Mouse (Mus musculus) neural tube, embryonic 13.5 days (tissue): ENCODE results near the gene Cacna2d2. TPM values are rescaled to one million over a fixed set of nuclear protein-coding genes. Genes with fewer than 3 reads are reported as not detected.
A peak's percentile ranks its signal among the peaks of the same experiment; 100 is the strongest.

Experiments used
- ATAC-seq: fragments of 200-750 bp; cut with Nextera tagmentation; 2 replicates; pipeline ENCODE4 v1.8.0; 2017; ENCODE audit warnings: low read depth, mild to moderate bottlenecking, moderate TSS enrichment, moderate library complexity
- H3K27ac ChIP-seq: fragments of 300-500 bp; sonication (generic); replicated peaks from 2 replicates; pipeline ENCODE4 v1.5.1; 2015; ENCODE audit warnings: moderate library complexity, mild to moderate bottlenecking, inconsistent platforms
- H3K27me3 ChIP-seq: fragments of 300-500 bp; sonication (generic); 2 replicates; pipeline ENCODE4 v1.6.1; 2015; ENCODE audit warnings: mild to moderate bottlenecking, inconsistent platforms
- H3K36me3 ChIP-seq: fragments of 300-500 bp; sonication (generic); 2 replicates; pipeline ENCODE4 v1.6.1; 2015; ENCODE audit warnings: mild to moderate bottlenecking, inconsistent platforms
- H3K4me1 ChIP-seq: fragments of 300-500 bp; sonication (generic); replicated peaks from 2 replicates; pipeline ENCODE4 v1.6.1; 2015; ENCODE audit warnings: inconsistent platforms
- H3K4me2 ChIP-seq: fragments of 300-500 bp; sonication (generic); 2 replicates; pipeline ENCODE4 v1.6.1; 2015; ENCODE audit warnings: inconsistent platforms, mild to moderate bottlenecking, moderate library complexity
- H3K4me3 ChIP-seq: fragments of 300-500 bp; sonication (generic); 2 replicates; pipeline ENCODE4 v1.5.1; 2015; ENCODE audit warnings: mild to moderate bottlenecking, inconsistent platforms
- H3K9ac ChIP-seq: fragments of 300-500 bp; sonication (generic); 2 replicates; pipeline ENCODE4 v1.6.1; 2015; ENCODE audit warnings: moderate library complexity, mild to moderate bottlenecking, inconsistent platforms
- H3K9me3 ChIP-seq: fragments of 300-500 bp; sonication (generic); 2 replicates; pipeline ENCODE4 v1.6.1; 2016; ENCODE audit warnings: inconsistent platforms
- WGBS: fragments of 180-500 bp; shearing (Covaris S2); methylation state at CpG from one replicate; pipeline ENCODE4 v1.1.7; 2015; 5-methylcytosine and 5-hydroxymethylcytosine counted together
- polyA plus RNA-seq: library from polyadenylated mRNA; unstranded; fragments of >200 nt; fragmentation: Nextera tagmentation; extraction: Ambion mirVana; gene quantifications from 2 replicates; pipeline ENCODE4 v1.2.1, GENCODE M21; 2015

The Cacna2d2 gene
- polyA plus RNA-seq, 1 experiment from 2014 or later, result 8.6 TPM

DNA sequence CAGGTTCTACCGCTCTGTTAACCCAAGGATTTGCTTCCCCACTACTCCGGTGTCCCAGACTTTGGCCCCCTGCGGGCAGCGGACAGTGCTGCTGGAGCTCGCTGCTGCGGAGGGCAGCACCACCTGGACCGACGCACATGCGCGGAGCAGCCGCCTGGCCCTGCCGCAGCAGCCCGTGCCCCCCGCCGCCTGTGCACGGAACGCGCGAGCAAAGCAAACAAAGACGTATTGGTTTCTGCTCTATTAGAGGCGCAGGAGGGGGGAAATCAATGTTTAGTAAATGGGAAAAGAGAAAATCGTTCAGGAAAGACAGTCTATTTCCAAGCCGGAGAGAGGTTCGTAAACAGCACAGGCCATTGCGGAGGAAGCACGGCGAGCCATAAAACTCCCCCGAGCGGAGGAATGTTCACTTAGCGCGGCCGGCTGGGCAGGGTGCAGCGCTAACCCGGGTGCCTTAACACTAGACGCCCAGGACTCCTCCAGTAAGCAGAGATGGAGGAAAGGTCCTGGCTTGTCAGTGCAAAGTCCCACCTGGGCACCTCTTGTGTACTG is 21.4 kb upstream of the Cacna2d2 start:
- ATAC-seq, result peak; percentile 72
- Histone ChIP-seq H3K4me2 (peak overlapping the region; percentile 60), H3K4me1 (peaks cover 51% of the 10 kb centered on the region), H3K4me3 (peak overlapping the region; percentile 36), H3K27me3 (peaks cover 63% of the 10 kb centered on the region), H3K9me3 (no peaks in the 10 kb centered on the region), H3K36me3 (no peaks in the 10 kb centered on the region), H3K27ac (peak overlapping the region; percentile 93), H3K9ac (peak overlapping the region; percentile 69)
- WGBS, result under 1% methylated on average over 35 of the region's 35 CpGs

DNA sequence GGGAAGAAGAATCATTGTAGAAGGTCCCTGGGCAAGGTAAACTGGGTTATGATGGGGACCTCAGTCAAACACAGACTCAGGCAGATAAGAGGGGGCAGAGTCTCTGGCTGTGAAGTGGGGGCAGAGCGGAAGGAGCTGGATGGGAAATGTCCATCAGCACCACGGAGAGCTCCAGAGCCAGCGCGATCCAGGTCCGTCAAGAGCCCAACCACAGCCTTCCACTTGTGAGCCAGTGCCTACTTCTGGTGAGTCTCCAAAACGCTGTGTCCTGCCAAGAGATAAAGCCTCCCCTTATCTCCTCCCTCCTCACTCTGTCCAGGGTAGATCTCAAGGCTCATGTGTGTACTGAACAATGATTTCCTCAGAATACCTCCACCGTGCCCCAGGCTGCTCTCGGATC is 17.7 kb upstream of the Cacna2d2 start:
- 8% methylated on average over 8 of the region's 8 CpGs for WGBS
- no peak overlapping the region for H3K27ac ChIP-seq
- no peak overlapping the region for H3K4me2 ChIP-seq
- no peak for ATAC-seq
- no peaks in the 10 kb centered on the region for H3K9me3 ChIP-seq
- no peak overlapping the region for H3K9ac ChIP-seq
- H3K27me3 ChIP-seq, result peaks cover 70% of the 10 kb centered on the region
- H3K4me1 ChIP-seq, result peaks cover 57% of the 10 kb centered on the region
- H3K36me3 ChIP-seq, result no peaks in the 10 kb centered on the region
- H3K4me3 ChIP-seq, result no peak overlapping the region

DNA sequence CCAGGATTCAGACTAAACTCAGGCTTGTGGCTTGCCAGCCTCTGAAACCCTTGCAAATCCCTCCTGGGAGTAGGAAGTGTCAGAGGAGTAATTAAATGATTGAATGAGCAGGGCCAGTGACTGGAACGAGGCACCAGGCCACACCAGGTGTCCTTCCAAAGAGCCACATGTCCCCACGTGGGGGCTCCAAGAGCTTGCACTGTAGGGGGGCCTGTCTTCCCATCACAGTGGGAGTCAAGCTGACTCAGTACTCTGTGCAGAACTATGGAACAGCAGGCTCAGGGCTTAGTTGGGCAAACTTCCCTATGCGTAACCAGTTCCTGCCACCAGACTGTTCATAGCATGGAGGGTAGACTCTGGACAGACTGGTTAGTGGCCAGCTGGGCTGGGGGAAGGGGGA is 15.0 kb upstream of the Cacna2d2 start:
- Histone ChIP-seq H3K27me3 (peaks cover 54% of the 10 kb centered on the region), H3K4me2 (no peak overlapping the region), H3K9ac (no peak overlapping the region), H3K4me3 (no peak overlapping the region), H3K9me3 (no peaks in the 10 kb centered on the region), H3K4me1 (peaks cover 47% of the 10 kb centered on the region), H3K36me3 (no peaks in the 10 kb centered on the region), H3K27ac (no peak overlapping the region)
- no peak for ATAC-seq
- WGBS, result 17% methylated on average over 3 of the region's 3 CpGs

GRCm38 (mm10) chr9:107386722-107387121 is 12.7 kb upstream of the Cacna2d2 start:
- no peaks in the 10 kb centered on the region for H3K9me3 ChIP-seq
- peaks cover 52% of the 10 kb centered on the region for H3K4me1 ChIP-seq
- no peaks in the 10 kb centered on the region for H3K36me3 ChIP-seq
- H3K27me3 ChIP-seq, result peaks cover 31% of the 10 kb centered on the region
- no peak for ATAC-seq
- no peak overlapping the region for H3K27ac ChIP-seq
- 48% methylated on average over 3 of the region's 3 CpGs for WGBS
- H3K4me2 ChIP-seq, result no peak overlapping the region
- no peak overlapping the region for H3K9ac ChIP-seq
- no peak overlapping the region for H3K4me3 ChIP-seq

DNA sequence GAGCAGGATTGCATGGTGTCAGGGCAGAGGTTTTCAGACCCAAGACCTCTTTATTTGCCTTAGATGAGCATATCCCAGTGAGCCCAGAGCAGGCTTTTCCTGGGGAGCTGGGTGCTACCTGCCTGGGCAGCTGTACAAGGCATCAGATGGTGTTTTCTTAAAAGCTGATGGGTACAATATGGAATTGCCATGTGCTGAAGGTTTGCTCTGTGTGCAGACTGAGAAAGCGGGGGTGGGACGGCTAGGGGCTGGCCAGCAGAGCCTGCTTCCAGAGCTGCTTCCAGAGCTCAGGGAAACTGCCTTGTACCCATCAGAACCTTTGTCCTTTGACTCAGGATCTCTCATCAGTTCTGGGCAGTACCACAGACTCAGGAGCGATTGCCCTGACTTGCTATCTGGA is 11.7 kb upstream of the Cacna2d2 start:
- no peaks in the 10 kb centered on the region for H3K36me3 ChIP-seq
- peaks cover 21% of the 10 kb centered on the region for H3K27me3 ChIP-seq
- peaks cover 43% of the 10 kb centered on the region for H3K4me1 ChIP-seq
- no peak overlapping the region for H3K4me3 ChIP-seq
- no peak overlapping the region for H3K9ac ChIP-seq
- no peak overlapping the region for H3K4me2 ChIP-seq
- 86% methylated on average over 3 of the region's 3 CpGs for WGBS
- ATAC-seq, result no peak
- H3K9me3 ChIP-seq, result no peaks in the 10 kb centered on the region
- H3K27ac ChIP-seq, result no peak overlapping the region

DNA sequence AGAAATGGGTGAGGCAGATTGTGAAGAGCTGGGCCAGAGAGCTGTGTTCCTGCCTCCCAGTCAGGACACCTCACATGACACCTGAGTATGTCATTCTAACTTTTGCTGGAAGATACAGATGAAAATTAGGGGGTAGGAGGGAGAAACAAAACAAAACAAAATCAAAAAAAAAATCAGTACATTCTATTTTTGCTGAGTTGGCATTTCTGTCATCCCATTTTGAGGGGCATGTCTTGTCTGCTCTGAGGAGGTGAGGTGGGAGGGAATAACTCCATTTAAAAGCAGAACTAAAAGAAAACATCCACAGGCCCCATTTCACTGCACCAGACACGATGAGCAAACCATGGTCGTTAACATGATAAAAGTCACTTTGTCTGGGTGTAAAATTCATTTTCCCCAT is 11.1 kb upstream of the Cacna2d2 start:
- no peak for ATAC-seq

DNA sequence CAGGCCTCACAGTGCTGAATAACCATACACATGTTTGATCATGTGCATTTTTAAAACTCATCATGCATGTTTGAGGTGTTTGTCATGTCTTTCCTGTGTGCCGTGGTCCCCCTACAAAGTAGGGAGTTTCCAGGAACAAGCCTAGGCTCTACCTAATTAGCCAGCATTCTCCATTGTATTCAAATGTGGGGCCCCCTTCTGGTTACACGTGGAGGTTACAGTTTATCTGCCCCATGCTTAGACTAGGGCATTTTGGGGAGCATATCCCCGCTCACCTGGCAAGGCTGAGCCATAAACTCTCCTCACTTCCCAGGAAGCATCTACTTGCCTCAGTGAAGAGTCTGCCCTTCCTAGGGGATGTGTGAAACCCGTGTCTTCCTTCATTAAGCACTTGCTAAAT is 3.0 kb upstream of the Cacna2d2 start:
- Histone ChIP-seq H3K27me3 (peaks cover 42% of the 10 kb centered on the region), H3K9me3 (no peaks in the 10 kb centered on the region), H3K4me3 (no peak overlapping the region), H3K9ac (no peak overlapping the region), H3K27ac (no peak overlapping the region), H3K4me1 (peaks cover 22% of the 10 kb centered on the region), H3K36me3 (no peaks in the 10 kb centered on the region), H3K4me2 (no peak overlapping the region)
- ATAC-seq, result no peak
- 38% methylated on average over 4 of the region's 4 CpGs for WGBS

More for the DNA sequence above, 11.1 kb upstream of the Cacna2d2 start:
- peaks cover 40% of the 10 kb centered on the region for H3K4me1 ChIP-seq
- no peak overlapping the region for H3K9ac ChIP-seq
- WGBS, result 27% methylated on average over 2 of the region's 2 CpGs
- H3K9me3 ChIP-seq, result no peaks in the 10 kb centered on the region
- H3K4me2 ChIP-seq, result no peak overlapping the region
- H3K36me3 ChIP-seq, result no peaks in the 10 kb centered on the region
- peaks cover 16% of the 10 kb centered on the region; the same call in 1 of the 2 replicates for H3K27me3 ChIP-seq
- no peak overlapping the region for H3K4me3 ChIP-seq
- no peak overlapping the region for H3K27ac ChIP-seq

GRCm38 (mm10) chr9:107398968-107399367 is 444 bp upstream of the Cacna2d2 start:
- ATAC-seq, result no peak
- Histone ChIP-seq H3K36me3 (no peaks in the 10 kb centered on the region), H3K4me3 (peak overlapping the region; percentile 90; the same call in 1 of the 2 replicates), H3K4me2 (peak overlapping the region; percentile 75), H3K27ac (peak overlapping the region; percentile 87), H3K9ac (peak overlapping the region; percentile 90; the same call in 1 of the 2 replicates), H3K9me3 (no peaks in the 10 kb centered on the region), H3K4me1 (peaks cover 46% of the 10 kb centered on the region), H3K27me3 (peaks cover 59% of the 10 kb centered on the region)
- 25% methylated on average over 11 of the region's 11 CpGs for WGBS

DNA sequence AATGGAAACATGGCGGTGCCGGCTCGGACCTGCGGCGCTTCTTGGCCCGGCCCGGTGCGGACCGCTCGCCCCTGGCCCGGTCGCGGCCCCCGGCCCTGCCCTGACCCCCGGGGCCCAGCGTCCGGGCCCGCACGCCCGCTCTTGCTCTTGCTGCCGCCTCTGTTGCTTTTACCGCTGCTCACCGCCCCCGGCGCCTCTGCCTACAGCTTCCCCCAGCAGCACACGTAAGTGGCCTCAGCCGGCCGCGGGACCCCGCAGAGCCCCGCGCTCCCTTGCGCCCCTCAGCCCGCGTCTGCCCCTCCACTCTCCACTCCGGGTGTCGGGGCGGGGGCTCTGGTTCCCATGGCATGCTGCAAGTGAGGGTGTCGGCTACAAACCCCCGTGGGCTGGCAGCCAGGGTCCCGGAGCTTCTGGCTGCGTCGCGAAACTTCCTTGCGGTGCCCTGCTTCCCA is 674 bp downstream of the Cacna2d2 start:
- peaks cover 52% of the 10 kb centered on the region for H3K4me1 ChIP-seq

GRCm38 (mm10) chr9:107400666-107401285 is 1.4 kb downstream of the Cacna2d2 start:
- peak overlapping the region; percentile 90 for H3K9ac ChIP-seq
- WGBS, result 11% methylated on average over 13 of the region's 13 CpGs
- H3K36me3 ChIP-seq, result no peaks in the 10 kb centered on the region
- no peak for ATAC-seq
- H3K27ac ChIP-seq, result peak overlapping the region; percentile 87; the same call in 1 of the 2 replicates
- peak overlapping the region; percentile 90 for H3K4me3 ChIP-seq
- H3K4me2 ChIP-seq, result peak overlapping the region; percentile 75
- no peaks in the 10 kb centered on the region for H3K9me3 ChIP-seq
- peaks cover 57% of the 10 kb centered on the region for H3K27me3 ChIP-seq
- H3K4me1 ChIP-seq, result peaks cover 52% of the 10 kb centered on the region

More for the DNA sequence above, 674 bp downstream of the Cacna2d2 start:
- Histone ChIP-seq H3K9me3 (no peaks in the 10 kb centered on the region), H3K4me3 (peak overlapping the region; percentile 90), H3K36me3 (no peaks in the 10 kb centered on the region), H3K9ac (peak overlapping the region; percentile 90), H3K27ac (peak overlapping the region; percentile 87), H3K27me3 (peaks cover 59% of the 10 kb centered on the region), H3K4me2 (peak overlapping the region; percentile 75)
- ATAC-seq, result peak; percentile 48
- WGBS, result under 1% methylated on average over 39 of the region's 45 CpGs

DNA sequence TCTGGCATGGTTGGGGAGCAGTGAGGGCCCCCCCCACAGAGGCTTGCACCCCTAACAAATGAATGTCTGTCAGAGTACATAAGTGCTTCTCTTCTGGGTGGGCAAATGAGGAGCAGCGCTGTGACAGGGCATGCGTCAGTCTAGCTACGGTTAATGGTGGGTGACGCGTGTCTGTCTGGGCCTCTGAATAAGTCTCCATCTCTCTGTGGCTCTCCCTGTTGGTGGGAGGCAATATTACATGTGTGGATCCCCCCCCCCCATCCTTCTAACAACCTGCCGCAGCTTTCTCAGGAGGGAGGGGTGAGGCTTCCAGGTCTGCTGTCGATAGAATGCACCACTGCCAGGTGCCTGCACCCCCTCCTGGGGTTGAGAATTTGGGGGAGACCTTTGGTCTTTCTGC is 3.7 kb downstream of the Cacna2d2 start:
- peak overlapping the region; percentile 90 for H3K9ac ChIP-seq
- ATAC-seq, result no peak
- H3K9me3 ChIP-seq, result no peaks in the 10 kb centered on the region
- H3K4me2 ChIP-seq, result peak overlapping the region; percentile 75
- peaks cover 52% of the 10 kb centered on the region for H3K4me1 ChIP-seq
- 61% methylated on average over 7 of the region's 7 CpGs for WGBS
- H3K27ac ChIP-seq, result peak overlapping the region; percentile 56
- peak overlapping the region; percentile 90 for H3K4me3 ChIP-seq
- H3K36me3 ChIP-seq, result no peaks in the 10 kb centered on the region
- H3K27me3 ChIP-seq, result peaks cover 35% of the 10 kb centered on the region

- WGBS, result 85% methylated on average over 4 of the region's 4 CpGs
- H3K4me3 ChIP-seq, result no peak overlapping the region
- H3K27ac ChIP-seq, result no peak overlapping the region
Observed at GRCm38 (mm10) chr9:107409449-107409848, 10.0 kb downstream of the Cacna2d2 start.

More at GRCm38 (mm10) chr9:107409449-107409848, 10.0 kb downstream of the Cacna2d2 start:
- H3K9ac ChIP-seq, result no peak overlapping the region
- H3K4me1 ChIP-seq, result peaks cover 24% of the 10 kb centered on the region
- no peak for ATAC-seq
- H3K27me3 ChIP-seq, result no peaks in the 10 kb centered on the region
- H3K4me2 ChIP-seq, result no peak overlapping the region
- no peaks in the 10 kb centered on the region for H3K9me3 ChIP-seq
- H3K36me3 ChIP-seq, result no peaks in the 10 kb centered on the region
